Mouse (Mus musculus) MEL (cell line): ENCODE measurements around the gene Gabrg3. TPM values are rescaled to one million over a fixed set of nuclear protein-coding genes. Genes with fewer than 3 reads are reported as not detected.

Experiments used
- DNase-seq: peaks from one replicate; pipeline ENCODE4 v3.0.0; 2011; ENCODE audit warnings: low read depth, low spot score
- H3K27ac ChIP-seq: 2 replicates; pipeline ENCODE4 v1.5.1; 2012; ENCODE audit warnings: low read depth, mild to moderate bottlenecking, control low read depth, low read length, moderate library complexity; ENCODE audit not compliant: control insufficient read depth
- H3K27me3 ChIP-seq, 2 experiments: fragments of 150-350 bp in 1 of 2; sonication (generic) in 1 of 2; 2 replicates each; pipeline ENCODE4 v1.6.1; 2012; ENCODE audit warnings: low read length in 2 of 2, mild to moderate bottlenecking in 2 of 2, improper control_type of control experiment in 1 of 2, moderate library complexity in 1 of 2; ENCODE audit not compliant: insufficient read depth in 2 of 2, control insufficient read depth in 1 of 2
- H3K36me3 ChIP-seq, 2 experiments: 2 replicates each; pipeline ENCODE4 v1.6.1; 2012 to 2014; ENCODE audit warnings: low read length in 2 of 2, improper control_type of control experiment in 1 of 2, inconsistent platforms in 1 of 2, mild to moderate bottlenecking in 1 of 2; ENCODE audit not compliant: insufficient read depth in 2 of 2, control insufficient read depth in 1 of 2
- H3K4me1 ChIP-seq, 2 experiments: fragments of 150-350 bp in 1 of 2; sonication (generic) in 1 of 2; 2 replicates each; pipeline ENCODE4 v1.6.1; 2012; ENCODE audit warnings: low read length in 2 of 2, improper control_type of control experiment in 1 of 2, mild to moderate bottlenecking in 1 of 2; ENCODE audit not compliant: insufficient read depth in 2 of 2, control insufficient read depth in 1 of 2
- H3K4me3 ChIP-seq, 2 experiments: fragments of 150-350 bp in 1 of 2; sonication (generic) in 1 of 2; 2 replicates each; pipeline ENCODE4 v1.5.1; 2012; ENCODE audit warnings: low read depth in 2 of 2, low read length in 2 of 2, mild to moderate bottlenecking in 2 of 2, moderate library complexity in 2 of 2, control low read depth in 1 of 2, improper control_type of control experiment in 1 of 2; ENCODE audit not compliant: control insufficient read depth in 1 of 2, insufficient read depth in 1 of 2
- H3K79me2 ChIP-seq: 2 replicates; pipeline ENCODE4 v1.6.1; 2012; ENCODE audit warnings: mild to moderate bottlenecking, low read length, moderate library complexity; ENCODE audit not compliant: control insufficient read depth, poor library complexity, insufficient read depth
- H3K9ac ChIP-seq: 2 replicates; pipeline ENCODE4 v1.6.1; 2012; ENCODE audit warnings: low read depth, mild to moderate bottlenecking, control low read depth, low read length, moderate library complexity; ENCODE audit not compliant: control insufficient read depth, poor library complexity, severe bottlenecking
- H3K9me3 ChIP-seq: fragments of 150-350 bp; sonication (generic); replicated peaks from 2 replicates; pipeline ENCODE4 v1.6.1; 2012; ENCODE audit warnings: mild to moderate bottlenecking, low read length, improper control_type of control experiment, moderate library complexity; ENCODE audit not compliant: insufficient read depth
- BHLHE40 ChIP-seq: IDR thresholded peaks from 2 replicates; pipeline ENCODE4 v1.6.1; 2012; ENCODE audit warnings: low read depth, mild to moderate bottlenecking, inconsistent platforms, low read length, improper control_type of control experiment, borderline replicate concordance
- CHD1 ChIP-seq: IDR thresholded peaks from 2 replicates; pipeline ENCODE4 v1.6.1; 2012; ENCODE audit warnings: low read depth, mild to moderate bottlenecking, inconsistent platforms, low read length, improper control_type of control experiment
- CHD2 ChIP-seq: IDR thresholded peaks from 2 replicates; pipeline ENCODE4 v1.6.1; 2011; ENCODE audit warnings: low read length, improper control_type of control experiment
- ELF1 ChIP-seq: IDR thresholded peaks from 2 replicates; pipeline ENCODE4 v1.6.1; 2014; ENCODE audit warnings: low read depth, mild to moderate bottlenecking, inconsistent platforms, low read length, improper control_type of control experiment, moderate library complexity
- GATA1 ChIP-seq: IDR thresholded peaks from 2 replicates; pipeline ENCODE4 v1.6.1; 2011; ENCODE audit warnings: low read depth, low read length, improper control_type of control experiment
- KAT2A ChIP-seq: conservative IDR thresholded peaks from 2 replicates; pipeline ENCODE4 v1.6.1; 2012; ENCODE audit warnings: low read depth, low read length, improper control_type of control experiment, inconsistent platforms
- MAFK ChIP-seq: IDR thresholded peaks from 2 replicates; pipeline ENCODE4 v1.6.1; 2011; ENCODE audit warnings: low read depth, mild to moderate bottlenecking, low read length, improper control_type of control experiment, borderline replicate concordance
- MAX ChIP-seq: IDR thresholded peaks from 2 replicates; pipeline ENCODE4 v1.6.1; 2011; ENCODE audit warnings: low read length, improper control_type of control experiment
- MAZ ChIP-seq: IDR thresholded peaks from 2 replicates; pipeline ENCODE4 v1.6.1; 2012; ENCODE audit warnings: low read depth, mild to moderate bottlenecking, inconsistent platforms, low read length, improper control_type of control experiment
- MXI1 ChIP-seq: IDR thresholded peaks from 2 replicates; pipeline ENCODE4 v1.6.1; 2011; ENCODE audit warnings: mild to moderate bottlenecking, low read depth, low read length, improper control_type of control experiment
- MYB ChIP-seq: IDR thresholded peaks from 2 replicates; pipeline ENCODE4 v1.6.1; 2011; ENCODE audit warnings: mild to moderate bottlenecking, low read depth, low read length, improper control_type of control experiment
- MYC ChIP-seq: IDR thresholded peaks from 2 replicates; pipeline ENCODE4 v1.6.1; 2011; ENCODE audit warnings: low read depth, mild to moderate bottlenecking, low read length, improper control_type of control experiment, moderate library complexity
- NELFE ChIP-seq: IDR thresholded peaks from 2 replicates; pipeline ENCODE4 v1.6.1; 2011; ENCODE audit warnings: low read depth, low read length, improper control_type of control experiment
- POLR2AphosphoS5 ChIP-seq: IDR thresholded peaks from 2 replicates; pipeline ENCODE4 v1.6.1; 2012; ENCODE audit warnings: low read depth, borderline replicate concordance, mild to moderate bottlenecking, inconsistent platforms, low read length, moderate library complexity, mixed read lengths
- RAD21 ChIP-seq: IDR thresholded peaks from 2 replicates; pipeline ENCODE4 v1.6.1; 2011; ENCODE audit warnings: mild to moderate bottlenecking, low read depth, low read length, improper control_type of control experiment
- TAL1 ChIP-seq: IDR thresholded peaks from 2 replicates; pipeline ENCODE4 v1.6.1; 2012; ENCODE audit warnings: mild to moderate bottlenecking, inconsistent platforms, low read length, moderate library complexity, mixed read lengths
- TCF12 ChIP-seq: IDR thresholded peaks from 2 replicates; pipeline ENCODE4 v1.6.1; 2014; ENCODE audit warnings: low read depth, mild to moderate bottlenecking, inconsistent platforms, low read length, improper control_type of control experiment, moderate library complexity
- USF1 ChIP-seq: IDR thresholded peaks from 2 replicates; pipeline ENCODE4 v1.6.1; 2014; ENCODE audit warnings: low read depth, mild to moderate bottlenecking, inconsistent platforms, low read length, improper control_type of control experiment, moderate library complexity
- USF2 ChIP-seq, 2 experiments: IDR thresholded peaks; 2 replicates each; pipeline ENCODE4 v1.6.1; 2011 to 2012; ENCODE audit warnings: improper control_type of control experiment in 2 of 2, low read length in 2 of 2, borderline replicate concordance in 1 of 2, inconsistent platforms in 1 of 2, low read depth in 1 of 2, mild to moderate bottlenecking in 1 of 2; ENCODE audit not compliant: insufficient read depth in 1 of 2
- ZMIZ1 ChIP-seq: IDR thresholded peaks from 2 replicates; pipeline ENCODE4 v1.6.1; 2012; ENCODE audit warnings: low read depth, mild to moderate bottlenecking, inconsistent platforms, low read length, improper control_type of control experiment, moderate library complexity
- polyA plus RNA-seq, 2 experiments: library from polyadenylated mRNA; stranded (reverse) in 1 of 2; unstranded in 1 of 2; fragments of >175 nt in 1 of 2; fragments of >200 nt in 1 of 2; gene quantifications; 2 replicates each; pipeline versions ENCODE4 v1.2.1 to v1.2.4; 2012; ENCODE audit warnings: low replicate concordance in 2 of 2, low read depth in 1 of 2; ENCODE audit not compliant: insufficient read length in 2 of 2, insufficient read depth in 1 of 2, missing spikeins in 1 of 2
- total RNA-seq: library from RNA; depleted of rRNA; stranded (reverse); fragments of 300-350 nt; gene quantifications from 2 replicates; pipeline ENCODE4 v1.2.3, GENCODE M21; 2012

Gene Gabrg3
- total and polyA plus RNA-seq, 3 experiments = not detected

- Histone ChIP-seq H3K27ac (no peak overlapping the region), H3K27me3 (no peaks in the 10 kb centered on the region), H3K9ac (no peak overlapping the region), H3K36me3 (no peaks in the 10 kb centered on the region), H3K9me3 (no peaks in the 10 kb centered on the region), H3K4me3 (no peak overlapping the region), H3K4me1 (no peaks in the 10 kb centered on the region), H3K79me2 (no peaks in the 10 kb centered on the region)
- TF ChIP-seq NELFE (no peak), MAZ (no peak), MXI1 (no peak), GATA1 (no peak), KAT2A (no peak), TAL1 (no peak), MAX (no peak), MAFK (no peak), USF1 (no peak), RAD21 (no peak), MYB (no peak), MYC (no peak), USF2 (IDR thresholded peaks at IDR 0.05; ENCODE audit: borderline replicate concordance in 1 of 2, insufficient read depth in 1 of 2, low read depth in 1 of 2, low read length in 2 of 2) (no peak), ZMIZ1 (no peak)
- DNase-seq = no peak
Observed at GRCm38 (mm10) chr7:57294127-57294526, 92.9 kb downstream of the Gabrg3 start.

DNA sequence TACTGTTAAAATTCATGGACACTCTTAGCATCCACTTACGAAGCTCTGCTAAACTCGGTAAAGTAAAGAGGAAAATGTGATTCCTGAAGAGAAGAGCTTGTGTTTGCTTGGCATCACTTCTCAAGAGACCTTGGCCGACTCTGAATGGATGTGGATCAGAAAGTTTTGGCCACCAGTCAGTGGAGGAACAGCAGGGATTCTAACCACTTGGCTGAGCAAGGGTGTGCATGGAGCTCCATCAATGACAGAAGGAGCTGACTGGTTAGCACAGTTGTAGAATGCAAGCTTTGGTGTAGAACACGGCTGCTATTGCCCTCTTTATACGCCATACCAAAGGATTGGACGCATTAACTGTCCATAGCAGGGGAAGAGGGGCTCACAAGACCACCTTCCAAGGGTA, 93.4 kb downstream of the Gabrg3 start:
- Histone ChIP-seq H3K4me3 (no peak overlapping the region), H3K27me3 (no peaks in the 10 kb centered on the region), H3K79me2 (no peaks in the 10 kb centered on the region), H3K9ac (no peak overlapping the region), H3K36me3 (no peaks in the 10 kb centered on the region)
- TF ChIP-seq ELF1 (no peak), CHD2 (no peak), CHD1 (no peak), TCF12 (no peak), BHLHE40 (no peak), KAT2A (no peak), POLR2AphosphoS5 (no peak)
- TF ChIP-seq, all 39 proteins: peak for 0
- Histone ChIP-seq H3K27ac (no peak overlapping the region), H3K9me3 (no peaks in the 10 kb centered on the region), H3K4me1 (no peaks in the 10 kb centered on the region)
- DNase-seq = no peak
